Mouse (Mus musculus): ENCODE data around the gene Heatr1. TPM values are rescaled to one million over a fixed set of nuclear protein-coding genes. Genes with fewer than 3 reads are reported as not detected.

Heatr1 gene
- total and polyA plus RNA-seq, 3 experiments = 130 to 468 (median 156) TPM

- TF ChIP-seq MAFK (IDR thresholded peaks at IDR 0.05; ENCODE audit: borderline replicate concordance, low read depth, low read length) (peak; percentile 70), TAL1 (IDR thresholded peaks at IDR 0.05; ENCODE audit: low read length) (peak; percentile 52), SMC3 (IDR thresholded peaks at IDR 0.05; ENCODE audit: low read depth, low read length) (no peak)
These were observed 73.7 kb downstream of the Heatr1 start (continued) for GRCm38 (mm10) chr13:12468488-12468887.

GRCm38 (mm10) chr13:12473724-12474378 is 79.0 kb downstream of the Heatr1 start:
- Histone ChIP-seq H3K79me2 (ENCODE audit: control insufficient read depth, insufficient read depth, low read length, poor library complexity) (no peaks in the 10 kb centered on the region), H3K9ac (ENCODE audit: control insufficient read depth, low read depth, low read length, poor library complexity, severe bottlenecking) (no peak overlapping the region), H3K27ac (ENCODE audit: control insufficient read depth, low read depth, low read length) (no peak overlapping the region), H3K36me3 (ENCODE audit: control insufficient read depth in 1 of 2, insufficient read depth in 2 of 2, low read length in 2 of 2) (peaks cover 0 to 10% of the 10 kb centered on the region in 2 experiments; a peak in 2 of 4 replicates), H3K9me3 (replicated peaks; ENCODE audit: insufficient read depth, low read length) (no peaks in the 10 kb centered on the region), H3K4me1 (ENCODE audit: control insufficient read depth in 1 of 2, insufficient read depth in 2 of 2, low read length in 2 of 2) (peaks cover 0 to 11% of the 10 kb centered on the region in 2 experiments; a peak in 3 of 4 replicates), H3K27me3 (ENCODE audit: control insufficient read depth in 1 of 2, insufficient read depth in 2 of 2, low read length in 2 of 2) (no peaks in the 10 kb centered on the region; a peak in 1 of 4 replicates), H3K4me3 (ENCODE audit: control insufficient read depth in 1 of 2, insufficient read depth in 1 of 2, low read depth in 2 of 2, low read length in 2 of 2) (no peak overlapping the region)
- DNase-seq (ENCODE audit: low read depth, low spot score) = peak; percentile 78
- TF ChIP-seq POLR2A (IDR thresholded peaks at IDR 0.05; ENCODE audit: control insufficient read depth in 1 of 2, insufficient read depth in 1 of 2, low read depth in 1 of 2, low read length in 2 of 2, poor library complexity in 1 of 2) = no peak
- TF ChIP-seq GABPA (IDR thresholded peaks at IDR 0.05; ENCODE audit: low read depth, low read length) = no peak
- TF ChIP-seq EP300 (IDR thresholded peaks at IDR 0.05; ENCODE audit: low read depth in 1 of 2, low read length in 2 of 2) = no peak
- peak; percentile 93 for TF ChIP-seq SMC3 (IDR thresholded peaks at IDR 0.05; ENCODE audit: low read depth, low read length)
- no peak for TF ChIP-seq USF1 (IDR thresholded peaks at IDR 0.05; ENCODE audit: low read depth, low read length)
- no peak for TF ChIP-seq ZNF384 (IDR thresholded peaks at IDR 0.05; ENCODE audit: low read depth, low read length)
- no peak for TF ChIP-seq TCF12 (IDR thresholded peaks at IDR 0.05; ENCODE audit: low read depth, low read length)
- TF ChIP-seq BHLHE40 (IDR thresholded peaks at IDR 0.05; ENCODE audit: borderline replicate concordance, low read depth, low read length) = no peak
- no peak for TF ChIP-seq RCOR1 (IDR thresholded peaks at IDR 0.05; ENCODE audit: low read depth, low read length)
- TF ChIP-seq ZC3H11A (IDR thresholded peaks at IDR 0.05; ENCODE audit: low read depth, low read length) = peak; percentile 92
- 0 out of 2 replicates have a peak, but pooled peaks have one; percentile 25 for TF ChIP-seq JUND (IDR thresholded peaks at IDR 0.05; ENCODE audit: low read depth, low read length)
- TF ChIP-seq MAZ (IDR thresholded peaks at IDR 0.05; ENCODE audit: low read depth, low read length) = 0 out of 2 replicates have a peak, but pooled peaks have one; percentile 47
- no peak for TF ChIP-seq POLR2AphosphoS2 (IDR thresholded peaks at IDR 0.05; ENCODE audit: low read length)
- TF ChIP-seq CHD1 (IDR thresholded peaks at IDR 0.05; ENCODE audit: low read depth, low read length) = no peak
- no peak for TF ChIP-seq MAX (IDR thresholded peaks at IDR 0.05; ENCODE audit: low read length)
- TF ChIP-seq MXI1 (IDR thresholded peaks at IDR 0.05; ENCODE audit: low read depth, low read length) = no peak
- TF ChIP-seq POLR2AphosphoS5 (IDR thresholded peaks at IDR 0.05; ENCODE audit: borderline replicate concordance, low read depth, low read length) = no peak
- TF ChIP-seq RAD21 (IDR thresholded peaks at IDR 0.05; ENCODE audit: low read depth, low read length) = peak; percentile 95
- TF ChIP-seq USF2 (IDR thresholded peaks at IDR 0.05; ENCODE audit: borderline replicate concordance in 1 of 2, insufficient read depth in 1 of 2, low read depth in 1 of 2, low read length in 2 of 2) = no peak
- TF ChIP-seq CHD2 (IDR thresholded peaks at IDR 0.05; ENCODE audit: low read length) = no peak
- TF ChIP-seq ZMIZ1 (IDR thresholded peaks at IDR 0.05; ENCODE audit: low read depth, low read length) = no peak
- TF ChIP-seq KAT2A (conservative IDR thresholded peaks at IDR 0.05; ENCODE audit: low read depth, low read length) = no peak
- no peak for TF ChIP-seq HCFC1 (IDR thresholded peaks at IDR 0.05; ENCODE audit: low read depth, low read length)
- no peak for TF ChIP-seq ELF1 (IDR thresholded peaks at IDR 0.05; ENCODE audit: low read depth, low read length)
- TF ChIP-seq UBTF (IDR thresholded peaks at IDR 0.05; ENCODE audit: borderline replicate concordance, insufficient read depth, low read depth, low read length) = no peak
- no peak for TF ChIP-seq E2F4 (IDR thresholded peaks at IDR 0.05; ENCODE audit: borderline replicate concordance, low read depth, low read length)
- TF ChIP-seq SIN3A (IDR thresholded peaks at IDR 0.05; ENCODE audit: low read length) = no peak
- no peak for TF ChIP-seq ZKSCAN1 (IDR thresholded peaks at IDR 0.05; ENCODE audit: low read depth, low read length)
- no peak for TF ChIP-seq MYB (IDR thresholded peaks at IDR 0.05; ENCODE audit: low read depth, low read length)
- TF ChIP-seq CTCF (IDR thresholded peaks at IDR 0.05 in 2 of 3, conservative IDR thresholded peaks at IDR 0.05 in 1 of 3; ENCODE audit: control insufficient read depth in 1 of 3, insufficient read depth in 1 of 3, low read depth in 2 of 3, low read length in 3 of 3, poor library complexity in 1 of 3, severe bottlenecking in 1 of 3) = peak; percentile 82 to 93 (median 83)
- no peak for TF ChIP-seq MEF2A (IDR thresholded peaks at IDR 0.05; ENCODE audit: extremely low read depth, insufficient replicate concordance, low read depth, low read length, poor library complexity, severe bottlenecking)
- TF ChIP-seq NRF1 (IDR thresholded peaks at IDR 0.05; ENCODE audit: insufficient read depth, low read depth, low read length, poor library complexity, severe bottlenecking) = no peak
